Comparison of ENCODE assay signal across 28 mouse cellular contexts in the genomic region with DNA sequence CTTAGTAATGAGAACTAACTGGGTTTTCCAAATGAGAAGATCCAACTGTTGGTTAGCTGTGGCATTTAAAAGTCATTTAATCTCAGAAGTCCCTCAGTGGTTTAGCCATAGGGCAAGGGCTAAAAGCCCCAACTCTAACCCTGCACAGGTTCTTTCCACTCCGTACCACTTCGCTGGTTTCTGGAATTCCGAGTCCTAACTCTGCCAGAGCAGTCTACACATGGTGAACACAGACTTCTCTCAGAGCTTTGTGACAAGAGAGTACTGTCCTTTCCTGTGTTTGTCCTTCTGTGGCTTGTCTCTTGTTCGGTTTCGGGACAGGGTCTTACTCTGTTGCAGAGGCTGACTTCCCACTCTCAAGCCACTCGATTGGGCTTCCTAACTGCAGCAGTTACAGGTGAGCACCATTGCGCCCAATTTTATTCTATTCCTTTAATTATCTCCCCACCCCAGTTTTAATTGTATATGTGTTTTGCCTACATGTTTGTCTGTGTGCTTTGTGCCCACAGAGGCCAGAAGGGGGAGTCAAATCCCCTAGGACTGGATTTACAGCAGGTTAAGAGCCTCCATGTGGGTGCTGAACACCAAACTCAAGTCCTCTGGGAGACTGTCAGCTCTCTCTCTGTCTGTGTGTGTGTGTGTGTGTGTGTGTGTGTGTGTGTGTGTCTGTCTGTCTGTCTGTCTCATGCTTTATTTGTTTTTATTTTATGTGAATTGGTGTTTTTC. TPM values are rescaled to one million over a fixed set of nuclear protein-coding genes. Genes with fewer than 3 reads are reported as not detected.
DNase-seq lines count a peak whose midpoint lies in the region; ATAC-seq and TF ChIP-seq lines count a peak whose summit lies in the region.
"Had no signal": no experiment of that assay in that cellular context is flagged by ENCODE, and none has a peak within 500 bp of the region (broad histone marks: within the 10 kb centered on the region; RNA-seq: fewer than 3 reads in every experiment).

No protein-coding gene starts in this region.

- no peak; the same call in none of the 2 replicates for TF ChIP-seq CTCF in E14TG2a.4 (conservative IDR thresholded peaks at IDR 0.05; ENCODE audit: low read length)

- no peaks in the 10 kb centered on the region for H3K36me3 ChIP-seq in heart, embryonic 13.5 days
- H3K36me3 ChIP-seq in heart, embryonic 12.5 days: no peaks in the 10 kb centered on the region
- H3K36me3 ChIP-seq in kidney, embryonic 15.5 days: no peaks in the 10 kb centered on the region
- H3K36me3 ChIP-seq in kidney, embryonic 14.5 days (ENCODE audit: control insufficient read depth, insufficient read depth, low read length): no peaks in the 10 kb centered on the region
- H3K36me3 ChIP-seq in E14TG2a.4 (ENCODE audit: insufficient read depth, low read length): no peaks in the 10 kb centered on the region
- H3K36me3 ChIP-seq in embryonic facial prominence, embryonic 10.5 days (replicated peaks): no peaks in the 10 kb centered on the region
- H3K36me3 ChIP-seq: G1E; hindbrain, embryonic 13.5 days; neural tube, embryonic 13.5 days had no signal

- no peak for ATAC-seq in heart, embryonic 13.5 days (ENCODE audit: extremely low read depth, insufficient number of reproducible peaks, low FRiP score, low TSS enrichment)
- no peak for ATAC-seq in heart, embryonic 12.5 days (ENCODE audit: insufficient number of reproducible peaks, low FRiP score)
- ATAC-seq in kidney, embryonic 15.5 days (replicated peaks; ENCODE audit: low FRiP score): no peak
- no peak for ATAC-seq in kidney, embryonic 14.5 days (ENCODE audit: low FRiP score, low TSS enrichment)
- ATAC-seq: forebrain, embryonic 13.5 days; inflammation-experienced regulatory T-cells, adult 6 months had no signal

- H3K27ac ChIP-seq in heart, embryonic 13.5 days (replicated peaks): no peak overlapping the region
- H3K27ac ChIP-seq in heart, embryonic 12.5 days (ENCODE audit: poor library complexity, severe bottlenecking): no peak overlapping the region
- peak overlapping the region; percentile 25 for H3K27ac ChIP-seq in kidney, embryonic 15.5 days
- H3K27ac ChIP-seq in kidney, embryonic 14.5 days (ENCODE audit: low read depth, low read length): no peak overlapping the region
- H3K27ac ChIP-seq in embryonic facial prominence, embryonic 10.5 days (replicated peaks): no peak overlapping the region
- H3K27ac ChIP-seq: forebrain, embryonic 13.5 days; hindbrain, embryonic 13.5 days; layer of hippocampus, adult 2 months; left cerebral cortex, adult 2 months; neural tube, embryonic 13.5 days had no signal

- 69% methylated on average over 7 of the region's 7 CpGs for WGBS in heart, embryonic 13.5 days
- 77% methylated on average over 7 of the region's 7 CpGs for WGBS in heart, embryonic 12.5 days
- WGBS in kidney, embryonic 15.5 days: 54% methylated on average over 7 of the region's 7 CpGs
- 51% methylated on average over 7 of the region's 7 CpGs for WGBS in kidney, embryonic 14.5 days
- 72% methylated on average over 7 of the region's 7 CpGs for WGBS in embryonic facial prominence, embryonic 10.5 days

- peaks cover 56% of the 10 kb centered on the region for H3K27me3 ChIP-seq in heart, embryonic 13.5 days (replicated peaks)
- peaks cover 42% of the 10 kb centered on the region for H3K27me3 ChIP-seq in heart, embryonic 12.5 days (replicated peaks)
- H3K27me3 ChIP-seq in kidney, embryonic 15.5 days: peaks cover 28% of the 10 kb centered on the region
- H3K27me3 ChIP-seq in kidney, embryonic 14.5 days (ENCODE audit: control insufficient read depth, insufficient read depth, low read length): peaks cover 7% of the 10 kb centered on the region; the same call in 1 of the 2 replicates
- peaks cover 32% of the 10 kb centered on the region for H3K27me3 ChIP-seq in E14TG2a.4 (ENCODE audit: insufficient read depth, low read length)
- peaks cover 68% of the 10 kb centered on the region for H3K27me3 ChIP-seq in embryonic facial prominence, embryonic 10.5 days (replicated peaks; ENCODE audit: low read depth, poor library complexity, severe bottlenecking)

- 0 out of 2 replicates have a peak, but pooled peaks cover 4% of the 10 kb centered on the region for H3K9me3 ChIP-seq in heart, embryonic 13.5 days
- H3K9me3 ChIP-seq in heart, embryonic 12.5 days (replicated peaks): 0 out of 2 replicates have a peak, but pooled peaks cover 4% of the 10 kb centered on the region
- no peaks in the 10 kb centered on the region for H3K9me3 ChIP-seq in kidney, embryonic 15.5 days (replicated peaks)
- H3K9me3 ChIP-seq in kidney, embryonic 14.5 days (ENCODE audit: control insufficient read depth, low read length): 0 out of 2 replicates have a peak, but pooled peaks cover 5% of the 10 kb centered on the region
- 0 out of 2 replicates have a peak, but pooled peaks cover 3% of the 10 kb centered on the region for H3K9me3 ChIP-seq in E14TG2a.4 (ENCODE audit: low read length)
- no peaks in the 10 kb centered on the region; the same call in 1 of the 2 replicates for H3K9me3 ChIP-seq in embryonic facial prominence, embryonic 10.5 days
- H3K9me3 ChIP-seq: forebrain, embryonic 13.5 days; G1E; hindbrain, embryonic 13.5 days; neural tube, embryonic 13.5 days had no signal

- H3K9ac ChIP-seq in heart, embryonic 13.5 days: no peak overlapping the region
- no peak overlapping the region for H3K9ac ChIP-seq in heart, embryonic 12.5 days
- no peak overlapping the region for H3K9ac ChIP-seq in kidney, embryonic 15.5 days
- no peak overlapping the region for H3K9ac ChIP-seq in kidney, embryonic 14.5 days (ENCODE audit: low read depth, low read length)
- H3K9ac ChIP-seq: forebrain, embryonic 13.5 days; hindbrain, embryonic 13.5 days; neural tube, embryonic 13.5 days had no signal

- H3K4me2 ChIP-seq in heart, embryonic 13.5 days: 0 out of 2 replicates have a peak overlapping the region, but pooled peaks have one; percentile 16
- no peak overlapping the region for H3K4me2 ChIP-seq in heart, embryonic 12.5 days
- 0 out of 2 replicates have a peak overlapping the region, but pooled peaks have one; percentile 12 for H3K4me2 ChIP-seq in kidney, embryonic 15.5 days
- H3K4me2 ChIP-seq in kidney, embryonic 14.5 days (replicated peaks; ENCODE audit: low read depth, low read length): no peak overlapping the region
- H3K4me2 ChIP-seq: forebrain, embryonic 13.5 days; hindbrain, embryonic 13.5 days; neural tube, embryonic 13.5 days had no signal

- no peak overlapping the region for H3K4me3 ChIP-seq in heart, embryonic 13.5 days
- no peak overlapping the region for H3K4me3 ChIP-seq in heart, embryonic 12.5 days
- H3K4me3 ChIP-seq in kidney, embryonic 15.5 days (replicated peaks): no peak overlapping the region
- H3K4me3 ChIP-seq in kidney, embryonic 14.5 days (ENCODE audit: low read length): no peak overlapping the region
- H3K4me3 ChIP-seq in E14TG2a.4 (replicated peaks; ENCODE audit: low read length): peak overlapping the region; percentile 43; the same call in 1 of the 2 replicates
- no peak overlapping the region for H3K4me3 ChIP-seq in embryonic facial prominence, embryonic 10.5 days
- H3K4me3 ChIP-seq: forebrain, embryonic 13.5 days; hindbrain, embryonic 13.5 days; layer of hippocampus, adult 2 months; left cerebral cortex, adult 2 months; megakaryocyte, embryonic 14.5 days; neural tube, embryonic 13.5 days had no signal

- H3K4me1 ChIP-seq in heart, embryonic 13.5 days: peaks cover 42% of the 10 kb centered on the region
- peaks cover 32% of the 10 kb centered on the region for H3K4me1 ChIP-seq in heart, embryonic 12.5 days (replicated peaks)
- peaks cover 61% of the 10 kb centered on the region for H3K4me1 ChIP-seq in kidney, embryonic 15.5 days
- peaks cover 33% of the 10 kb centered on the region for H3K4me1 ChIP-seq in kidney, embryonic 14.5 days (ENCODE audit: control insufficient read depth, insufficient read depth, low read length)
- H3K4me1 ChIP-seq in E14TG2a.4 (replicated peaks; ENCODE audit: low read depth, low read length): peaks cover 93% of the 10 kb centered on the region
- H3K4me1 ChIP-seq in embryonic facial prominence, embryonic 10.5 days: peaks cover 58% of the 10 kb centered on the region

- peak; percentile 10 for DNase-seq in Muller cell, postnatal 12 days (ENCODE audit: inconsistent ontology term)
- DNase-seq in embryonic facial prominence, embryonic 10.5 days (ENCODE audit: low spot score): no peak
- no peak for DNase-seq in layer of hippocampus, adult 8-10 months (ENCODE audit: low spot score in 2 of 2)
- DNase-seq: adrenal gland, adult 2 months; cerebellum, adult 2 months; gastrocnemius, postnatal 36 days; heart, postnatal 10 days; kidney, adult 9 months; left cerebral cortex, postnatal 4 days; liver; lung, adult 18-20 months; right cerebral cortex, adult 18-20 months; thymus, postnatal 36 days had no signal

RNA-seq across cellular contexts. Expression of a gene that starts 4.0 kb away (rescaled TPM):
- polyA plus RNA-seq in heart, embryonic 13.5 days (2015; fragmentation: Nextera tagmentation; extraction: Ambion mirVana): 9.5 and 10.8 TPM in 2 replicates
- polyA plus RNA-seq in heart, embryonic 12.5 days (2016; fragmentation: Nextera tagmentation; extraction: Ambion mirVana): 9.5 and 10.3 TPM in 2 replicates
- 29.8 and 36.6 TPM in 2 replicates for polyA plus RNA-seq in kidney, embryonic 15.5 days (2015; fragmentation: Nextera tagmentation; extraction: Ambion mirVana)
- polyA plus RNA-seq in kidney, embryonic 14.5 days (2014; fragmentation: Nextera tagmentation; extraction: Ambion mirVana): 21.5 and 26.5 TPM in 2 replicates
- polyA plus RNA-seq in embryonic facial prominence, embryonic 10.5 days (2016; fragmentation: Nextera tagmentation; extraction: Ambion mirVana): 32.3 and 37.0 TPM in 2 replicates
- 100 to 1,000 TPM; 163 to 193 (median 176) TPM for total RNA-seq in layer of hippocampus, adult 8-10 months (2022)

RNA-seq across cellular contexts. Expression of a gene that starts 16.8 kb away (rescaled TPM):
- polyA plus RNA-seq in heart, embryonic 13.5 days (2015; fragmentation: Nextera tagmentation; extraction: Ambion mirVana): 29.0 and 32.4 TPM in 2 replicates
- 46.7 and 46.8 TPM in 2 replicates for polyA plus RNA-seq in heart, embryonic 12.5 days (2016; fragmentation: Nextera tagmentation; extraction: Ambion mirVana)
- polyA plus RNA-seq in kidney, embryonic 15.5 days (2015; fragmentation: Nextera tagmentation; extraction: Ambion mirVana): 23.6 and 25.4 TPM in 2 replicates
- polyA plus RNA-seq in kidney, embryonic 14.5 days (2014; fragmentation: Nextera tagmentation; extraction: Ambion mirVana): 26.2 and 31.5 TPM in 2 replicates
- 11.6 and 14.0 TPM in 2 replicates for polyA plus RNA-seq in embryonic facial prominence, embryonic 10.5 days (2016; fragmentation: Nextera tagmentation; extraction: Ambion mirVana)
- 10 to 100 TPM; 47.3 to 58.6 (median 52.2) TPM for total RNA-seq in layer of hippocampus, adult 8-10 months (2022)
- polyA plus RNA-seq: G1E had no signal

RNA-seq across cellular contexts. Expression of a gene that starts 36.0 kb away (rescaled TPM):
- 16.5 and 20.8 TPM in 2 replicates for polyA plus RNA-seq in heart, embryonic 13.5 days (2015; fragmentation: Nextera tagmentation; extraction: Ambion mirVana)
- 15.0 and 16.4 TPM in 2 replicates for polyA plus RNA-seq in heart, embryonic 12.5 days (2016; fragmentation: Nextera tagmentation; extraction: Ambion mirVana)
- 23.1 and 23.7 TPM in 2 replicates for polyA plus RNA-seq in kidney, embryonic 15.5 days (2015; fragmentation: Nextera tagmentation; extraction: Ambion mirVana)
- polyA plus RNA-seq in kidney, embryonic 14.5 days (2014; fragmentation: Nextera tagmentation; extraction: Ambion mirVana): 27.3 and 32.2 TPM in 2 replicates
- 31.2 and 32.1 TPM in 2 replicates for polyA plus RNA-seq in embryonic facial prominence, embryonic 10.5 days (2016; fragmentation: Nextera tagmentation; extraction: Ambion mirVana)
- total RNA-seq in layer of hippocampus, adult 8-10 months (2022): 10 to 100 TPM; 76.3 to 89.4 (median 85.9) TPM

RNA-seq across cellular contexts. Expression of a gene that starts 50.6 kb away (rescaled TPM):
- 1.3 TPM in 2 replicates for polyA plus RNA-seq in heart, embryonic 13.5 days (2015; fragmentation: Nextera tagmentation; extraction: Ambion mirVana)
- polyA plus RNA-seq in heart, embryonic 12.5 days (2016; fragmentation: Nextera tagmentation; extraction: Ambion mirVana): 0.91 and 1.1 TPM in 2 replicates
- polyA plus RNA-seq in kidney, embryonic 15.5 days (2015; fragmentation: Nextera tagmentation; extraction: Ambion mirVana): 0.62 and 0.99 TPM in 2 replicates
- 0.28 and 0.31 TPM in 2 replicates for polyA plus RNA-seq in kidney, embryonic 14.5 days (2014; fragmentation: Nextera tagmentation; extraction: Ambion mirVana)
- polyA plus RNA-seq in embryonic facial prominence, embryonic 10.5 days (2016; fragmentation: Nextera tagmentation; extraction: Ambion mirVana): 0.88 and 1.5 TPM in 2 replicates
- total RNA-seq in layer of hippocampus, adult 8-10 months (2022): 1 to 10 TPM; 6.3 to 8.7 (median 7.3) TPM

RNA-seq across cellular contexts. Expression of a gene that starts 55.8 kb away (rescaled TPM):
- 0.29 and 0.48 TPM in 2 replicates for polyA plus RNA-seq in heart, embryonic 13.5 days (2015; fragmentation: Nextera tagmentation; extraction: Ambion mirVana)
- polyA plus RNA-seq in heart, embryonic 12.5 days (2016; fragmentation: Nextera tagmentation; extraction: Ambion mirVana): not detected in 2 replicates
- 0.76 TPM in 1 of 2 replicates, not detected in the other for polyA plus RNA-seq in kidney, embryonic 15.5 days (2015; fragmentation: Nextera tagmentation; extraction: Ambion mirVana)
- polyA plus RNA-seq in kidney, embryonic 14.5 days (2014; fragmentation: Nextera tagmentation; extraction: Ambion mirVana): 0.57 TPM in 1 of 2 replicates, not detected in the other
- polyA plus RNA-seq in embryonic facial prominence, embryonic 10.5 days (2016; fragmentation: Nextera tagmentation; extraction: Ambion mirVana): 0.39 TPM in 1 of 2 replicates, not detected in the other
- total RNA-seq in layer of hippocampus, adult 8-10 months (2022): not detected
- total RNA-seq: G1E; layer of hippocampus, adult 2 months; left cerebral cortex, adult 2 months; left cerebral cortex, postnatal 4 days had no signal
- polyA plus RNA-seq: cerebellum, adult 2 months; forebrain, embryonic 13.5 days; G1E; hindbrain, embryonic 13.5 days; inflammation-experienced regulatory T-cells, adult 6 months; neural tube, embryonic 13.5 days; spleen, adult 2 months; stomach, embryonic 14.5 days had no signal

Comparison
In these comparisons a context has a peak if more than half of its experiments do, and no peak if none do; other contexts are left out.
1. H3K4me2 ChIP-seq: peak in heart, embryonic 13.5 days (single experiment) and kidney, embryonic 15.5 days (single experiment); none in heart, embryonic 12.5 days (single experiment) and kidney, embryonic 14.5 days (single experiment).